Mouse (Mus musculus) testis, adult 2 months (tissue): ENCODE measurements around the gene Casp2.

ENCODE experiments used
- CTCF ChIP-seq: fragments of 200-500 bp; IDR thresholded peaks from 2 replicates; pipeline ENCODE4 v1.5.1; 2012; ENCODE audit warnings: low read depth, mild to moderate bottlenecking, inconsistent platforms, low read length, moderate library complexity; ENCODE audit not compliant: control insufficient read depth, insufficient read depth, insufficient replicate concordance
- POLR2A ChIP-seq: fragments of 200-500 bp; IDR thresholded peaks from 2 replicates; pipeline ENCODE4 v1.6.1; 2012; ENCODE audit warnings: low read depth, mild to moderate bottlenecking, inconsistent platforms, low read length, moderate library complexity; ENCODE audit not compliant: control insufficient read depth

- TF ChIP-seq CTCF (no peak), POLR2A (no peak)
Measured at GRCm38 (mm10) chr6:42270817-42271216, 6.0 kb downstream of the Casp2 start.
